Mouse (Mus musculus) kidney, adult 9 months (tissue): ENCODE measurements at regions not wholly inside any gene's neighbourhood (a gene's known extent, or its start where the extent isn't known, plus 50 kb on each side); places are given as distances from the start of the nearest gene placed in this dataset.

Experiments
- DNase-seq: peaks from one replicate; pipeline ENCODE4 v3.0.0; 2022

GRCm38 (mm10) chr4:150724823-150725222 lies 72.8 kb upstream of the Slc45a1 start:
- peak; percentile 51 for DNase-seq

GRCm38 (mm10) chr4:150721619-150722283 lies 69.8 kb upstream of the Slc45a1 start:
- no peak for DNase-seq

DNA sequence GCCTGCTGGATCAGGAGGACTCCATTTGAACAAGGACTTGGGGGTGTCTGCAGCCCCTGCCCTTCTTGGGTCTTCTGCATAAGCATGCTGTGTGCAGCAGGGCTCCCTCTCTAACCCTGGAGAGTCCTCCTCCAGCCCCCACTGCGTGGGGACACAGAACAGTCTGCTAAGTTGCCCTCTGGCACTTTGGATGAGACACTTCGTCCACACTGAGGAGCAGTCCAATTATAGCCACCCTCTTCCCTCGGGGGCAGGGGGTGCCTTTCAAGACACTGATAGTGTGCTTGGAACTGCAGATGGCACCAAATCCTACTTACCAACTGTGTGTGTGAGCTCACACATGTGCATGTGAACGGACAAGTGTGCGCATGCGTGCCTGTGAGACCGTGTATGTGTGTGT lies 65.9 kb upstream of the Slc45a1 start:
- peak; percentile 68 for DNase-seq

DNA sequence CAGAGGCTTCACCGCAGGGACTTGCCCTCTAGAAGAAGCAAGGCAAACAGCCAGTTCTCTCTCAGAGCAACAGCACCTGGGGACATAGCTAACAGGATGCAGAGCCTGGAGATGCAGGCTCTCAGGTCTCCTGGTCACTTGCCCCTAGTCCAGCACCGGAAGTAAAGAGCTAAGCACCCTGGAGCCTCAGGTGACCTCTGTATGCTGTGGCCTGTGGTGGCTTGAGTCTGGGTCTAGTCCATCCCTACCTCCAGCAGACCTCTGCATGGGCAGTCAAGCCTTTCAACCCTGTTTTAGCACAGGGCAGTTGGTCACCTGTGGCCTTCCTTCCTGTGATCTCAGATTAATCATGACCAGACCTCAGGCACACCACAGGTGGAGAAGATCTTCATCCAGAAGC lies 63.1 kb upstream of the Slc45a1 start:
- peak; percentile 93 for DNase-seq

DNA sequence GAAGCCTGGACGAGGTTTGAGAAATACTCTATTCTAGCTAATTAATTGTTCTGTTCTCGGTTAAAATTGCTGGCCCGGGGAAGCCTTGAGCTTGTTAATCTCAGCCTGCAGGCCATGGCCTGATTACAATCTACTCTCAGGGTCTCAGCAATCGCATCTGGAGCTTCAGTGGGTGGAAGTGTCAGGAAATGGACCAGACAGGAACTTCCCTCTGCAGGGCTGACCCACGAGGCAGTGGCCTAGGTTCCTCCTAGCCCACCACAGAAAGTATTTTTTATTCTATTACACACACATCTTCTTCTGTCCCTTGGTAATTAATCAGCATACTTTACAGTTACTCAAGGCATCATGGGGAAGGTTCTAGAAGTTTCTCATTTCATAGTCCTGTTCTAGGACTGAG lies 61.3 kb upstream of the Slc45a1 start:
- no peak for DNase-seq

- no peak for DNase-seq
Observed at GRCm38 (mm10) chr4:150712856-150713255, 60.9 kb upstream of the Slc45a1 start.

- DNase-seq = no peak
Observed at GRCm38 (mm10) chr4:150711646-150712045, 59.7 kb upstream of the Slc45a1 start.

DNA sequence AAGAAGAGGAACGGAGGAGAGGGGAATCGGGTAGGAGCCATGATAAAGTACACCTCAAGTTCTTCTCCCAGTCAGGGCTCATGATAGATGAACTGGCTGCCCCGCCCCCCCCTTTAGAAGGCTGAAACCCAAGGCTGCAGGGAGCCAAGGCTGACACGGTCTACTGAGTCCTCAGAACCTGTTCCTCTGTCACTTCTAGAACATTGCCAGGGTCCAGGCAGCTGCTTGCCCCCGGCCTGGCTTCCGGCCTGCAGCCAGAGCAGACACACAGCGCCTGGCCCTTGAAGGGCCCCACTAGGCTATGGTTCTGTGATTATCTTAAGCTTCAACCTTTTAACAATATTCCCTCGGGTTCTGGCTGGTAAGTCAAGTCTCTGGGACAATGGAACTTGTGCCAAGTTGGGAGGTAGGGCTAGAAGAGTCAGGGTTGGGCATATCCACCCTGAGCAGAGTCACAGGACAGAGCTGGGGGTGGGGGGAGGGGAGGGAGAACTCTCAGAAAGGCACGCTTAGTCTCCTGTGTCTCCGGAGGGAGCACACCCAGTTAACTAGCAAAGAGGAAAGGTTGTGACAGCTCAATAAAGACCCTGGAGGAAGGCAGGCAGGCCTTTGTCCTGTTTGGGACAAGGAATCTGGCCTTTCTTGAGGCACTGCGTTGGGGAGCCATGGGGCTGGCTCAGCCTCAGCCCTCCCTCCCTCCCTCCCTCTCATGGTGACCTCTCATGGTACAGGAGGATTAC lies 57.6 kb upstream of the Slc45a1 start:
- DNase-seq = peak; percentile 91

DNA sequence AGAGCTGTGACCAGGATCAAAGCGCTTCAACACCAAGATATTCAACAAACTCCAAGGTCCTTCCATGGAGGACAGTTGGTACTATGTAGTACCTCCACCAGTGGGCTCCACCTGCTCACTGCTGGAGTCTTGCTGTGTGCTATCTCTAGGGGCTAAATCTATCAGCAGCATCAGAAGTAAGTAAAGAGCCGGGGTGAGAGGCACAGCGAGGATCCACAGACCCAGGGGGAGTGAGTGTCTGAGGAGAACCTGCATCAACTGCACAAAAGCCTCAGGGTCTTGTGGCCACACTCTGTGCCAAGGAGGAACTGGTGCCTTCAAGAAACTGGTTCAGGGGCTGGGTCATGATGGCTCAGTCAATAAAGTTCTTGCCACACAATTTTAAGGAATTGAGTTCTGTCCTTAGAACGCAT lies 56.6 kb upstream of the Slc45a1 start:
- peak; percentile 81 for DNase-seq

- peak; percentile 98 for DNase-seq
Observed at GRCm38 (mm10) chr4:150707725-150708571, 56.0 kb upstream of the Slc45a1 start.

DNA sequence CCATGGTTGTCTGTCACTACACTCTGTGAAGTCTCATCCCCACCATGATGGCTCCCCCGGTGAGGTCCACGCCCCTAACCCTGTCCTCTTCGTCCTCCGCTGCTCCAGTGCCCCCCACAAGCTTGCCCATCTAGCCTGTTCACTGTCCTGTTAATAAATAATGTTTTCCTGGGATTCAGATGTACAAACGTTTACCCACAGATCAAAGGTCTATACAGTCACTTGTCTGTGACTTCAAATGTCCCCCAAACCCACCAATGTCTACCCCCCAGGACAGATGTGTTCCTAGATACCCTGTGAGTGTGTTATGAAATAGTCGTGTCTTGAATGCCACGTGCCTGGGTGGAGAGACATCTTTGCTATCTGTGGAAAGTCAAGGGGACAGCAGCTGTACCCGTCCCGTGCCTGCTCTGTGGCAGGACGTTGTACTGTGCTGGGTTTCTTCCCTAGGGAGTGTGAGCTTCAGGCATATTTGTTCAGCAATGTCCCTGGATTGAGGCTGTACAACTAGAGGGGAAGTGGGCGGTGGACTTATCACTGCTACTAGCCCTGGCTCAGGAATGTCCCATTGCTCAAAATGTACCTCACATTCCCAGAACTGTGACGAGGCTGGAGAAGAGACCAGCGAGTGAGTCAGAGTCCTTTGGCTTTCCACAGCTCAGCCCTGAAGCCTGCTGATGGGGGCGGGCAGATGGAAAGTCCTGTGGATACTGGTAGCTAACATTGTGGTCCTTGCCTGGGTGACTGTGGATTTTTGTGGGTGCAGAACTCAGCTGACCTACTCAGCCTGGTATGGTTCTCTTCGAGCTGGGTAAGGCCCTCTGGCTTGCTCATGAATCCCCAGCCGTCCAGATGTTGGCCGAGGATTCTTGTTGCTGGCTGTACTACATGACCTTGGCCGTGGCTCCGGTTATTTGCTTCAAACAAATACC lies 55.1 kb upstream of the Slc45a1 start:
- peak; percentile 84 for DNase-seq

DNA sequence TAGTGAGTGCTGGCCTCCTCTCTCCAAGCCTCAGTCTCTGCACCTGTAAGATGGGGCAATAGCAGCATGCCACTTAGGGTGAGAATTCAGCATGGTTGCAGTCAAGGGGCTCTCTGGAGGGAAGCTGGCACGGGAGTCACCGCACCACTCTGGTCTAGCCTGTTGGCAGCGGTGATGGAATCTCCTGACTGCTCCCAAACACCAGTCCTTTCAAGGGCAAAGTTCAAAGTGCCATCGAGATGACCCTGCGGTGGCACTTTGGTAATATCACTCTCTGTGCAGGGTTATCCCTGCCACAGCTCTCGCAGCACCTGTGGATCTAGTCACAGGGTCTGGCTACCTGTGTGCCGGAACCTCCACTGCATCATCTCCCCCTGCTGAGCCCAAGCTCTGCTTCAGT lies 54.3 kb upstream of the Slc45a1 start:
- peak; percentile 89 for DNase-seq

- DNase-seq = no peak
Observed at GRCm38 (mm10) chr4:150703266-150703665, 51.3 kb upstream of the Slc45a1 start.
